Mouse (Mus musculus): ENCODE data around the gene Nags. TPM values are rescaled to one million over a fixed set of nuclear protein-coding genes. Genes with fewer than 3 reads are reported as not detected.

The Nags gene
- total RNA-seq, 2 experiments from 2014 or later: not detected

DNA sequence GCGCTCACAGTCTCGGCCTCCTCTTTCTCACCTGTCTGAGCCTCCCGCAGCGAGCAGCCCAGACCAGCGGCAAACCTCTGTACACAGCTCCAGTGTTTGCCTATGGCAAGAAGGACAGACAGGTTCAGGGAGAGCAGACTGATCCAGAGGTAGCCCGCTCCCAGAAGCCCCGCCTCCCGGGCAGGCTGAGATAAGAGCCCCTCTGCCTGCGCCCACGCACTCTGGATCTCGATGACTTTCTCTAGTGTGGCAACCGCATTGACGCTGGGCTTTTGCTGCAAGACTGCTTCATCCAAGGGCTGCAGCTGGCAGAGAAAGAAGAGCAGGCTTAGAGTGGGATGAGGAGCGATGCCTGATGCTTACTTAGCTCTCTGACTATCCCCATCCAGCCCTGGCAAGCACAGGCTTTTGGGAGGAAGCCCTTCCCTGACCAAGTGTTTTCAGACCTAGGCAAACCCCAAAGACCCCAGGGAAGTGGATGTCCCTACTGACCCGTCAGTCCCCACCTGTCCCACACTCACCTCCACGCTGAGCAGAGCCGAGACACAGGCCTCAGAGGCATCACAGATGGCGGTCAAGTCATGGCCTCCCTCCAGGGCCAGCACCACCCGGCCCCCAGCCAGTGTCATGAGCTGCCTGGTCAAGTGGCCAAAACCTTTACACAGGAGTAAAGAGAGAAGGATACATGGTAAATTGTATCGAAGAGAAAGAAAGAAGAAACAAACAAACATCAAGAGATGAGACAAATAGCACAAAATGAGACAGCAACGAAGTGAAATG, 50.9 kb downstream of the Nags start:
- intact Hi-C loops (cut with DNase I): no loop called here

DNA sequence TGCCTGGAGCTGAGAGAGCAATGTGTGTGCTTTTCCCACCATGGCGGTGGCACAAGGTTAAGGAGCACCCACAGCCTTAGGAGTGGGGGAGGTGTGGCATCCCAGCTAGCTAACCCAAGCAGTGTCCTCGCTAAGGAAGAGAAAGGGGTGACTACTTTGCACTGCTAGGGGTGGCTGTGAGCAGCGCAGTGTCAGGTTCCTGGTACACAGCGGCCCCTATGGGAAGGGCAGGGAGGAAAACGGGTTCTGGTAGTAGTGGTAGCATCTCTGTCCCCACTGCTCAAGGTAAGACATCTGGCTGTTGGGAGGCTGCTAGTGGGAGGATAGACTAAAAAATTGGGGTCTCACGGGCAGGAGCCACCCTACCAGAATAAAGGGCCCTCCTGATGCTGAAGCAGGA, 52.9 kb downstream of the Nags start:
- intact Hi-C loops (cut with DNase I): no loop called here

More for the DNA sequence above, 50.9 kb downstream of the Nags start:
- no peak for DNase-seq (ENCODE audit: low spot score)

More for the DNA sequence above, 52.9 kb downstream of the Nags start:
- DNase-seq (ENCODE audit: low spot score): no peak

Other genes with a start within 250 kb of the Nags start
- gene Sost, start 178.5 kb upstream of the Nags start, total RNA-seq (2021): 1 to 10 TPM; 1.5 to 1.6 TPM
- not detected for gene Cfap97d1, start 161.2 kb upstream of the Nags start, total RNA-seq (2021)
- 100 to 1,000 TPM; 115 to 122 TPM for gene Dusp3, start 158.5 kb upstream of the Nags start, total RNA-seq (2021)
- gene Mpp3, start 117.1 kb upstream of the Nags start, total RNA-seq (2021): 1 to 10 TPM; 1.9 to 2.1 TPM
- gene Cd300lg, start 104.0 kb upstream of the Nags start, total RNA-seq (2021): 10 to 100 TPM; 50.1 to 62.2 TPM
- gene Mpp2, start 57.0 kb upstream of the Nags start, total RNA-seq (2021): 1 to 10 TPM; 2.3 to 2.7 TPM
- not detected for gene Ppy, start 44.2 kb upstream of the Nags start, total RNA-seq (2021)
- not detected for gene Pyy, start 37.7 kb upstream of the Nags start, total RNA-seq (2021)
- 10 to 100 TPM; 14.3 to 17.5 TPM for gene Tmem101, start 10.9 kb downstream of the Nags start, total RNA-seq (2021)
- gene Lsm12, start 39.8 kb downstream of the Nags start, total RNA-seq (2021): 10 to 100 TPM; 46.6 to 51.5 TPM
- 10 to 100 TPM; 40.3 to 41.8 TPM for gene G6pc3, start 44.1 kb downstream of the Nags start, total RNA-seq (2021)
- 100 to 1,000 TPM; 129 to 136 TPM for gene Hdac5, start 84.7 kb downstream of the Nags start, total RNA-seq (2021)
- gene BC030867, start 103.4 kb downstream of the Nags start, total RNA-seq (2021): under 1 TPM; 0.10 to 0.39 TPM
- under 1 TPM; 0.61 to 0.68 TPM for gene Asb16, start 123.2 kb downstream of the Nags start, total RNA-seq (2021)
- 10 to 100 TPM; 20.7 to 23.3 TPM for gene Tmub2, start 139.4 kb downstream of the Nags start, total RNA-seq (2021)
- gene Atxn7l3, start 151.1 kb downstream of the Nags start, total RNA-seq (2021): 10 to 100 TPM; 21.1 to 21.7 TPM
- gene Ubtf, start 174.2 kb downstream of the Nags start, total RNA-seq (2021): 10 to 100 TPM; 56.7 to 57.3 TPM
- 1 to 10 TPM; 5.3 to 9.5 TPM for gene Slc4a1, start 220.7 kb downstream of the Nags start, total RNA-seq (2021)
- gene Rundc3a, start 247.9 kb downstream of the Nags start, total RNA-seq (2021): not detected

Data from heart, postnatal 25 days (tissue).